In the genomic region with DNA sequence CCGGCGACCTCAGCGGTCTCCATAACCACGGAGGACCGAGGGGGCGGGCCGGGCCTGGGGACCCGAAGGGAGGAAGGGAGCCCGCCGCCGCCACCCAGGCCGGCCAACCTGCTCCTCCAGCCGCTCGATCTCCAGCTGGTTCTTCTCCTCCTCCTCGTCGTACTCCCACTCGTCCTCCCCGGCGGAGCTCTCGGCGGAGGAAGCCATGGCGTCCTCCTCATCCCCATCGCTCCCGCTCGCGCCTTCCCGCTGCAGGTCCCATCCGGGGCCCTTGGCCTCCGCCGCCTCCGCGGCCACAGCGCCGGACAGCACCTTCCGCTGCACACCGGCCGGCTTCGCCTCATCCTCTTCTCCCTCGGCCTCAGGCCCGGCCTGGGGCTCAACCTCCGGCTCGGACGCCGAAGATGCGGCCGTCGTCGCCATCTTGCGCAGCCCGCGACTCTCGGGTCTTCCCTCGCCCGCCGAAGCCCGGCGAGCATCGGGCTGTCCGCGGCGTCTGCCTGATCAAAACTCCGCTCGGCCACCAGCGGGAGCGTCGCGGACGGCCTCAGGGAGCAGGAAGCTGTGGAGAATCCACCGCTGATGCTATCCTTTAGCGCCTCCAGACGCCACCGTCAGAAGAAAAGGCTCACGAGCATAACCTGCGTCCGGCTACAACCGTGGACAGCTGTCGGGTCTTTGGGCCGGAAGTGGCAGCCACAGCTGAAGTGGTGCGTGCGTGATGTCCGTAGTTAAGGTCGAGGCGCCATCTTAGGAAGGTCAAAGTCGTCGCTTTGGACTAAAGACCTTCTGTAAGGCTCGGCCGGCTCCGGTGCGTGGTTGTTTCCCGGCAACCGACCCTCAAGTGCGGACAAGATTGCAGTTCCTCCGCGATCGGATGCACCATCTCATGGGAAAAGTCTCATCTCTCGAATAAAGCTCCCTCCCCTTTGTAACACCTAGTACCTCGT, we compare ENCODE assay signal across 1 mouse cellular context.
TF ChIP-seq lines count a peak whose summit lies in the region.

No protein-coding gene starts in this region.

TF ChIP-seq in MEL, 35 proteins besides CTCF, POLR2A, EP300 and RAD21:
- TF ChIP-seq ELF1 (IDR thresholded peaks at IDR 0.05; ENCODE audit: low read depth, low read length) (peak; percentile 69), MAX (IDR thresholded peaks at IDR 0.05; ENCODE audit: low read length) (peak; percentile 100), SIN3A (IDR thresholded peaks at IDR 0.05; ENCODE audit: low read length) (peak; percentile 75; the same call in 1 of the 2 replicates), KAT2A (conservative IDR thresholded peaks at IDR 0.05; ENCODE audit: low read depth, low read length) (peak; percentile 69), MXI1 (IDR thresholded peaks at IDR 0.05; ENCODE audit: low read depth, low read length) (peak; percentile 72), GABPA (IDR thresholded peaks at IDR 0.05; ENCODE audit: low read depth, low read length) (no peak), USF1 (IDR thresholded peaks at IDR 0.05; ENCODE audit: low read depth, low read length) (no peak), ETS1 (IDR thresholded peaks at IDR 0.05; ENCODE audit: low read depth, low read length) (no peak), USF2 (IDR thresholded peaks at IDR 0.05; ENCODE audit: borderline replicate concordance in 1 of 2, insufficient read depth in 1 of 2, low read depth in 1 of 2, low read length in 2 of 2) (no peak), NRF1 (IDR thresholded peaks at IDR 0.05; ENCODE audit: insufficient read depth, low read depth, low read length, poor library complexity, severe bottlenecking) (peak; percentile 46; the same call in 1 of the 2 replicates), NELFE (IDR thresholded peaks at IDR 0.05; ENCODE audit: low read depth, low read length) (peak; percentile 68), MYB (IDR thresholded peaks at IDR 0.05; ENCODE audit: low read depth, low read length) (no peak), HCFC1 (IDR thresholded peaks at IDR 0.05; ENCODE audit: low read depth, low read length) (peak; percentile 95), RCOR1 (IDR thresholded peaks at IDR 0.05; ENCODE audit: low read depth, low read length) (0 out of 2 replicates have a peak, but pooled peaks have one; percentile 15)
